Mouse (Mus musculus): ENCODE results near the gene Phyhd1. TPM values are rescaled to one million over a fixed set of nuclear protein-coding genes. Genes with fewer than 3 reads are reported as not detected.
A peak's percentile ranks its signal among the peaks of the same experiment; 100 is the strongest.

The Phyhd1 gene
- polyA plus RNA-seq, 1 experiment: 24.1 TPM

DNA sequence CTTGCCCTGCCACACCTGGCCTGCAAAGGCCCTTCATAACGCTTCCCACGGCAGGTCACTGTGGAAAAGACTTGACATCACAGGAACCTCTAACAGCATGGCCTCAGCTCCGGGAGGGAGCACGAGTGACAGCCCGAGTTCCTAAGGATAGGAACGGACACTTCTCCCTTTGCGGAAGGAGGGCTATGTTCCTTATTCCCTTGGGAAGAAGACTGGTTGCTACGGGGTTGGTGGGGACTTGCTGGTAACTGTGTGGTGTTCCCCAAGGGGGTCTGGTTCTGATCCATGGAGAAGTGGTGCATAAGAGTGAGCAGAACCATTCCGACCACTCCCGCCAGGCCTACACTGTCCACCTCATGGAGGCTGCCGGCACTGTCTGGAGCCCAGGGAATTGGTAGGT, 14.7 kb downstream of the Phyhd1 start, which contains the start of gene Gm28038:
Gene Gm28038, plus strand, starts transcription at position 301 of the 400 bp plus-strand sequence.
- TF ChIP-seq POLR2A (IDR thresholded peaks at IDR 0.05; ENCODE audit: low read depth, low read length) (no peak), CTCF (IDR thresholded peaks at IDR 0.05; ENCODE audit: extremely low read depth, insufficient read depth, insufficient read length, insufficient replicate concordance) (no peak)
- H3K4me1 ChIP-seq (ENCODE audit: control insufficient read depth, insufficient read depth, insufficient read length): peaks cover 10% of the 10 kb centered on the region; the same call in 1 of the 2 replicates
- 94% methylated on average over 11 of the region's 11 CpGs for WGBS

DNA sequence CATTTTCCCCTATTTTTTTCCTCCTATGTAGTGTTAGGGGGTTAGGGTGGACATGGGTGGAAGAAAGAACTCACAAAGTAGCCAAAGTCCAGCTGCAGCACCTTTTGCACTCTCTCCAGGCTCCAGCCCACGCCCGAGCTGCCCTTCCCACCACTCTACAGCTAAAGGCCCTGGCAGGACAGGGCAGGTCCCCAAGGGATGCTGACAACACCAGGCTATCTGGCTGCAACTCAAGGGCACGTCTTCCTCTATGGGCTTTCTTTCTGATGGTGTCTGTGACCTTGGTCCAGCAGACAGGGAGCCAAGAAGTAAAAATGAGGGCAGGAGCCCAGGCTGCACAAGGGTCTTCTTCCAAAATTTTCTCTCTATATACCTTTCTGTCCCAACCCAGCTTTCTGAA, 15.6 kb downstream of the Phyhd1 start:
- DNase-seq (ENCODE audit: low read depth in 1 of 2, low spot score in 2 of 2): no peak
- Histone ChIP-seq H3K27me3 (ENCODE audit: control insufficient read depth, insufficient read depth, low read length) (no peaks in the 10 kb centered on the region), H3K4me1 (ENCODE audit: control insufficient read depth, insufficient read depth, insufficient read length) (peaks cover 11% of the 10 kb centered on the region; the same call in 1 of the 2 replicates), H3K36me3 (ENCODE audit: control insufficient read depth, insufficient read depth, low read length) (no peaks in the 10 kb centered on the region), H3K4me3 (ENCODE audit: extremely low read depth, insufficient read depth, insufficient read length) (no peak overlapping the region), H3K27ac (ENCODE audit: insufficient read depth, low read length) (no peak overlapping the region)
- TF ChIP-seq CTCF (IDR thresholded peaks at IDR 0.05; ENCODE audit: extremely low read depth, insufficient read depth, insufficient read length, insufficient replicate concordance): no peak
- TF ChIP-seq POLR2A (IDR thresholded peaks at IDR 0.05; ENCODE audit: low read depth, low read length): no peak
- WGBS: 82% methylated on average over 3 of the region's 3 CpGs

More for the DNA sequence above, 14.7 kb downstream of the Phyhd1 start, which contains the start of gene Gm28038:
- DNase-seq (ENCODE audit: low read depth in 1 of 2, low spot score in 2 of 2): no peak
- Histone ChIP-seq H3K27me3 (ENCODE audit: control insufficient read depth, insufficient read depth, low read length) (no peaks in the 10 kb centered on the region), H3K36me3 (ENCODE audit: control insufficient read depth, insufficient read depth, low read length) (no peaks in the 10 kb centered on the region), H3K27ac (ENCODE audit: insufficient read depth, low read length) (no peak within 1 kb of the TSS), H3K4me3 (ENCODE audit: extremely low read depth, insufficient read depth, insufficient read length) (no peak within 1 kb of the TSS)

DNA sequence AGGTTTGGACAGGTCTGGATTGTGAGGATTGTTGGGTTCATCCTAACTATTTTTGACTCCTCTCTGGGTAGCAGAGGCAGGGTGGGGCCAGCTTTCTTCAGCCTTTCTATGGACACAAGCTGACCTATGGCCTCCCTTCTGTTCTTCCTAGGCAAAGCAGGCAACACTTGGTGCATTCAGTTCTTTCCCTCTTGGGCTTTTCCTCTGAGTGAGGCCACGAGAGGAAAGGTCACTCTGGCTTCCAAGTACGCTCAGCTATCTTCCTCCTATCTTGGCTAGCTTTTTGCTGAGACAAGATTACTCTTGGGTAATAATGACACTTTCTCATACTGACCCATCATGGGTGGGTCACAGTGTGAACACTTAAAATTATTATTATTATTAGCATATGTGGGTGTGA, 17.2 kb downstream of the Phyhd1 start:
- no peak for DNase-seq (ENCODE audit: low read depth in 1 of 2, low spot score in 2 of 2)
- peaks cover 11% of the 10 kb centered on the region; the same call in 1 of the 2 replicates for H3K4me1 ChIP-seq (ENCODE audit: control insufficient read depth, insufficient read depth, insufficient read length)
- no peaks in the 10 kb centered on the region for H3K36me3 ChIP-seq (ENCODE audit: control insufficient read depth, insufficient read depth, low read length)
- TF ChIP-seq POLR2A (IDR thresholded peaks at IDR 0.05; ENCODE audit: low read depth, low read length) (no peak), CTCF (IDR thresholded peaks at IDR 0.05; ENCODE audit: extremely low read depth, insufficient read depth, insufficient read length, insufficient replicate concordance) (no peak)
- no peak overlapping the region for H3K27ac ChIP-seq (ENCODE audit: insufficient read depth, low read length)
- no peak overlapping the region for H3K4me3 ChIP-seq (ENCODE audit: extremely low read depth, insufficient read depth, insufficient read length)
- 79% methylated on average over 2 of the region's 2 CpGs for WGBS
- H3K27me3 ChIP-seq (ENCODE audit: control insufficient read depth, insufficient read depth, low read length): no peaks in the 10 kb centered on the region

DNA sequence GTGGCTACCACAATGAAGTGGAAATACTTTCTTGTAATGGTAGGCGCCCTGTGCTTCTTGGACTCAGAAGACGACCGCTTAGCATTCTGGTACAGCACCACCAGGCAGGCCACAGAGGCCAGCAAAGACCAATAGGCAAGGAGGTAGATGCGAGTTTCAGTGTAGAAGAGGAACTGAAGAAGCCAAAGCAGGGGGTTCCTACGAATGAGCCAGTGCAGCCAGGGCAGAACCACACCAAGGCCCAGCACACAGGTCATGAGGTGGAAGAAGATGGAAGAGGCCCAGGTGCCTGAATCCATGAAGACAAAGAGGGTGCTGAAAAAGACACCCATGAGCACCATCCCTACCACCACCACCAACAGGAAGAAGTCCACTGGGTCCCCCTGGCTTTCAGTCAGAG, 19.0 kb downstream of the Phyhd1 start:
- 71% methylated on average over 5 of the region's 5 CpGs for WGBS
- no peak overlapping the region for H3K4me3 ChIP-seq (ENCODE audit: extremely low read depth, insufficient read depth, insufficient read length)
- TF ChIP-seq CTCF (IDR thresholded peaks at IDR 0.05; ENCODE audit: extremely low read depth, insufficient read depth, insufficient read length, insufficient replicate concordance): no peak
- no peak for TF ChIP-seq POLR2A (IDR thresholded peaks at IDR 0.05; ENCODE audit: low read depth, low read length)
- no peak for DNase-seq (ENCODE audit: low read depth in 1 of 2, low spot score in 2 of 2)
- H3K36me3 ChIP-seq (ENCODE audit: control insufficient read depth, insufficient read depth, low read length): no peaks in the 10 kb centered on the region
- no peak overlapping the region for H3K27ac ChIP-seq (ENCODE audit: insufficient read depth, low read length)
- H3K27me3 ChIP-seq (ENCODE audit: control insufficient read depth, insufficient read depth, low read length): no peaks in the 10 kb centered on the region
- peaks cover 11% of the 10 kb centered on the region; the same call in 1 of the 2 replicates for H3K4me1 ChIP-seq (ENCODE audit: control insufficient read depth, insufficient read depth, insufficient read length)

DNA sequence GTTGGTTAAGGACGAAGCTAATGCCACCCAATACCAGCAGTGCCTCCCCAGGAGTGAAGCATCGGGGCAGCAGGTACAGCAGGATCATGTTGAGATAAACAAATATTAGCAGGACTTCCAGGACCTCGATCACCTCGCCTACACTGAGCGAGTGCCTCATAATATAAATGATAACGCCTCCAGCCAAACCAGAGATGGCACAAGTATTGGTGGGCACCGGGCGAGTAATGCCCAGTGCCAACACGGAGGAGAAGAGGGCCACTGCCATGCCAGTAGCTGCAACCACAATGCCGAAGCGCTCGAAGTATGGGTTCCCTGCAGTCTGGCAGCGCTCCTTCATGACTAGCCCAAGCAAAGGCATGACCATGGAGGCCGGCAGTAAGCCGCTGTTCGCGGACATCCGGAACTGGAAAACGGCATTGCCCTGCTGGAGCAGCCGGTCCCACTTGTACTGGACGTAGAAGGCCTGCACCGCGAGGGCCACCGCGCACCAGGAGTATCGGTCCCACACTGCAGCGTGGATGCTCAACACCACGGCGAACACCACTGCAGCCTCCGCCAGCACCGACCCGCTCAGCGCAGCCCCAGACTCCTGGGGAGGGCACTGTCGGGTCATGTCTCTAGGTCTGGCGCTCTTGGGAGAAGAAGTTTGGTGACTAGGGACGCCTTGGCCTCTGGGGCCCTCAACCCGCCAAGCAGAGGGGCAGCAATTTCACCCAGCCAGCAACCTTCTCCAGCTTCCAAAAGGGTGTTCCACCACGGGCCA, 19.6 kb downstream of the Phyhd1 start:
- no peaks in the 10 kb centered on the region for H3K27me3 ChIP-seq (ENCODE audit: control insufficient read depth, insufficient read depth, low read length)
- no peak for TF ChIP-seq CTCF (IDR thresholded peaks at IDR 0.05; ENCODE audit: extremely low read depth, insufficient read depth, insufficient read length, insufficient replicate concordance)
- no peak for TF ChIP-seq POLR2A (IDR thresholded peaks at IDR 0.05; ENCODE audit: low read depth, low read length)
- H3K4me3 ChIP-seq (ENCODE audit: extremely low read depth, insufficient read depth, insufficient read length): peak overlapping the region; percentile 99
- 14% methylated on average over 38 of the region's 38 CpGs for WGBS
- H3K36me3 ChIP-seq (ENCODE audit: control insufficient read depth, insufficient read depth, low read length): no peaks in the 10 kb centered on the region
- peak overlapping the region; percentile 39; the same call in 1 of the 2 replicates for H3K27ac ChIP-seq (ENCODE audit: insufficient read depth, low read length)
- DNase-seq (ENCODE audit: low read depth in 1 of 2, low spot score in 2 of 2): no peak
- peaks cover 11% of the 10 kb centered on the region; the same call in 1 of the 2 replicates for H3K4me1 ChIP-seq (ENCODE audit: control insufficient read depth, insufficient read depth, insufficient read length)

DNA sequence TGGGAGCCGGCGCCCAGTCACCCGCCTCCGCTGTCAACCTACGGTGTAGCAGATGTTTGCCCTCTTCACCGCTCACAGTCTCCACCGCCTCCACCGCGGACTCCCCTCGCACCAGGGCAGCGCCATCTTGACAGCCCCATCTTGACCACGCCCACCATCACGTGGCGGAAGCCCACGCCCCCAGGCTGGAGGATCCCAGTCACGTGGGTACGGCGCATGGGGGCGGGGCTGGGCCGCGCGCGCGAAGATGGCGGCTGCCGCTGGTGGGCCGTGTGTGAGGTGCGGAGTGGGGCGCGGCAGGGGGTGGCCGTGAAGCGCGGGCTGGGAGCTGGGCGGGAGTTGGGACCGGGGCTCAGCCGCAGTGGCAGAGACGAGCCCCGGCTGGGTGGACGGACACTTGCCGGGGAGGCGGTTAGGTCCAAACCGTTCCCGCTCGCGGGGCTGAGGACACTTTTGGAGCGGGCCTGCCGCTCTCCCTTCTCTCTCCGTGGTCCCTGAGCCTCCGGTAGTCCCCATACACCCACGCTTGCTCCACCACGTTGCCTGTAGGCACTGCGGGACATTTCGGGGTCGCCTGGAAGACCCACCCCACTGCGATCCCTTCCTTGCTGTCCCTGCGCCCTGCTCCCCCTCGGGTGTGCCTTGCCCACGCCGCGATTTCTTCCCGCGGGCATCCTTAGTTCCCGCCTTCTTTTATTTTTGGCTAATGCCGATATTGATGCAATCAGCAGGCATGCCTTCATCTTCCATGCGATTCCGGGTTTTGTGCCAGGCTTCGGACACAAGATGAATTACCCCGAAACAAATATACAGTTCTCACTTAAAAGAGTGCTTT, 20.4 kb downstream of the Phyhd1 start, which contains the start of the genes Dolk and Nup188:
Gene Dolk, minus strand, starts transcription at position 143 of the 835 bp plus-strand sequence.
Gene Nup188, plus strand, starts transcription at position 206 of the 835 bp plus-strand sequence.
- WGBS: under 1% methylated on average over 66 of the region's 68 CpGs
- peak within 1 kb of the TSS; percentile 99 for H3K4me3 ChIP-seq (ENCODE audit: extremely low read depth, insufficient read depth, insufficient read length)
- peak within 1 kb of the TSS; percentile 39; the same call in 1 of the 2 replicates for H3K27ac ChIP-seq (ENCODE audit: insufficient read depth, low read length)
- TF ChIP-seq POLR2A (IDR thresholded peaks at IDR 0.05; ENCODE audit: low read depth, low read length): peak; percentile 75
- TF ChIP-seq CTCF (IDR thresholded peaks at IDR 0.05; ENCODE audit: extremely low read depth, insufficient read depth, insufficient read length, insufficient replicate concordance): no peak
- no peaks in the 10 kb centered on the region for H3K36me3 ChIP-seq (ENCODE audit: control insufficient read depth, insufficient read depth, low read length)
- H3K27me3 ChIP-seq (ENCODE audit: control insufficient read depth, insufficient read depth, low read length): no peaks in the 10 kb centered on the region
- peaks cover 11% of the 10 kb centered on the region; the same call in 1 of the 2 replicates for H3K4me1 ChIP-seq (ENCODE audit: control insufficient read depth, insufficient read depth, insufficient read length)
- DNase-seq (ENCODE audit: low read depth in 1 of 2, low spot score in 2 of 2): peak; percentile 84 to 97

All from spleen, adult 2 months (tissue).